ENCODE assay signal across 8 mouse cellular contexts in the genomic region with DNA sequence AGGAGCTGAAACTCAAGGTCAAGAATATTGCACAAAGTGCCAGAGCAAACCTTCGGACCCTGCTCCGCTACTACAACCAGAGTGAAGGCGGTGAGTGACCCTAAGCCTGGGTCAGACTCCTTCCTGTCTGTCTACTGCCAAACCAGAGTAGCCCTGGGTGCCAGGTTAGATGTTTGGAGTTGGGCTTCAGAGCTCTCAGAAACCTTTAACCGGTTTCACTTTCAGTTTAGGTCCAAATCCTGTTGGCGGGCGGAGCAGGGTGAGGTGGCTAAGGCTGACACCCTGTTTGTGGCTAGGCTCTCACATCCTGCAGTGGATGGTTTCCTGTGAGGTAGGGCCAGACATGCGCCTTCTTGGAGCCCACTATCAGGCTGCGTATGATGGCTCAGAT. TPM values are rescaled to one million over a fixed set of nuclear protein-coding genes. Genes with fewer than 3 reads are reported as not detected.
DNase-seq lines count a peak whose midpoint lies in the region; ATAC-seq and TF ChIP-seq lines count a peak whose summit lies in the region.

No protein-coding gene starts in this region.

- peak overlapping the region; percentile 69 for H3K4me3 ChIP-seq in bone marrow macrophage, adult 2 months (ENCODE audit: insufficient read depth, low read length)
- H3K4me3 ChIP-seq in intestine, embryonic 15.5 days (replicated peaks), result peak overlapping the region; percentile 55
- H3K4me3 ChIP-seq in liver, embryonic 14.5 days (ENCODE audit: insufficient read depth in 1 of 2, low read depth in 2 of 2, low read length in 2 of 2), result peak overlapping the region; percentile 60 to 91

- WGBS in intestine, embryonic 15.5 days, result 45% methylated on average over 8 of the region's 8 CpGs
- WGBS in liver, embryonic 14.5 days (ENCODE audit: insufficient replicate concordance), result 17% methylated on average over 8 of the region's 8 CpGs

- no peak for TF ChIP-seq POLR2A in bone marrow macrophage, adult 2 months (IDR thresholded peaks at IDR 0.05; ENCODE audit: borderline replicate concordance, low read depth, low read length)

- ATAC-seq in granulocyte monocyte progenitor cell, adult 5-6 weeks (replicated peaks; ENCODE audit: poor library complexity, severe bottlenecking), result peak; percentile 88
- peak; percentile 74 for ATAC-seq in intestine, embryonic 15.5 days
- ATAC-seq in liver, embryonic 14.5 days (ENCODE audit: insufficient read depth), result peak; percentile 47

- TF ChIP-seq CTCF in bone marrow macrophage, adult 2 months (IDR thresholded peaks at IDR 0.05; ENCODE audit: low read depth, low read length), result no peak
- no peak for TF ChIP-seq CTCF in liver, embryonic 14.5 days (IDR thresholded peaks at IDR 0.05; ENCODE audit: low read depth)

- H3K4me1 ChIP-seq in bone marrow macrophage, adult 2 months (ENCODE audit: control insufficient read depth, insufficient read depth, low read length), result peaks cover 14% of the 10 kb centered on the region
- no peaks in the 10 kb centered on the region; the same call in 1 of the 2 replicates for H3K4me1 ChIP-seq in intestine, embryonic 15.5 days (replicated peaks)
- no peaks in the 10 kb centered on the region; a peak in 1 of 4 replicates for H3K4me1 ChIP-seq in liver, embryonic 14.5 days (replicated peaks; ENCODE audit: control insufficient read depth in 2 of 2, insufficient read depth in 2 of 2, low read length in 1 of 2)

- H3K9ac ChIP-seq in intestine, embryonic 15.5 days, result peak overlapping the region; percentile 47; the same call in 1 of the 2 replicates
- H3K9ac ChIP-seq in liver, embryonic 14.5 days (replicated peaks), result no peak overlapping the region; the same call in 1 of the 2 replicates

- H3K27ac ChIP-seq in bone marrow macrophage, adult 2 months (ENCODE audit: insufficient read depth, low read depth, low read length), result peak overlapping the region; percentile 49
- no peak overlapping the region for H3K27ac ChIP-seq in intestine, embryonic 15.5 days
- no peak overlapping the region for H3K27ac ChIP-seq in liver, embryonic 14.5 days

- no peaks in the 10 kb centered on the region for H3K9me3 ChIP-seq in intestine, embryonic 15.5 days
- H3K9me3 ChIP-seq in liver, embryonic 14.5 days (ENCODE audit: control insufficient read depth, low read length), result no peaks in the 10 kb centered on the region

- no peak for TF ChIP-seq EP300 in liver, embryonic 14.5 days (IDR thresholded peaks at IDR 0.05; ENCODE audit: low read depth)

- peak overlapping the region; percentile 93 for H3K4me2 ChIP-seq in intestine, embryonic 15.5 days (replicated peaks)
- peak overlapping the region; percentile 68 for H3K4me2 ChIP-seq in liver, embryonic 14.5 days (ENCODE audit: low read depth)

- DNase-seq in layer of hippocampus, adult 9-11 months, result peak; percentile 20
- no peak for DNase-seq in layer of hippocampus, postnatal 10 days (ENCODE audit: low spot score in 2 of 2)
- no peak for DNase-seq in liver, embryonic 14.5 days (ENCODE audit: low read depth in 3 of 3, low spot score in 3 of 3)
- DNase-seq in naive thymus-derived CD4-positive, alpha-beta T cell, adult 2 months (ENCODE audit: low read depth), result peak; percentile 92
- DNase-seq in thymus, postnatal 14 days, result peak; percentile 75

- no peaks in the 10 kb centered on the region for H3K27me3 ChIP-seq in intestine, embryonic 15.5 days (replicated peaks)
- H3K27me3 ChIP-seq in liver, embryonic 14.5 days (ENCODE audit: control insufficient read depth, insufficient read depth, low read length), result no peaks in the 10 kb centered on the region

- no peaks in the 10 kb centered on the region for H3K36me3 ChIP-seq in intestine, embryonic 15.5 days
- H3K36me3 ChIP-seq in liver, embryonic 14.5 days (replicated peaks; ENCODE audit: control insufficient read depth, insufficient read depth, low read depth), result no peaks in the 10 kb centered on the region

RNA-seq across cellular contexts. Expression of gene H2-M3, which starts 0.7 kb away (rescaled TPM):
- total RNA-seq in layer of hippocampus, postnatal 10 days (2021), result 1 to 10 TPM; 1.7 to 2.5 TPM
- polyA plus RNA-seq in bone marrow macrophage, adult 2 months (2012; ENCODE audit: insufficient read depth, insufficient read length, missing spikeins), result 48.3 and 53.5 TPM in 2 replicates
- total RNA-seq in granulocyte monocyte progenitor cell, adult 5-6 weeks (2014; fragmentation: Nextera tagmentation), result 7.3 and 9.4 TPM in 2 replicates
- total RNA-seq in granulocyte monocyte progenitor cell, adult 5-6 weeks (2017), result 16.9 and 23.6 TPM in 2 replicates
- polyA plus RNA-seq in intestine, embryonic 15.5 days (2015; fragmentation: Nextera tagmentation; extraction: Ambion mirVana), result 4.8 and 4.9 TPM in 2 replicates
- polyA plus RNA-seq in liver, embryonic 14.5 days (2012; rRNA removed), result 0.67 and 0.76 TPM in 2 replicates
- polyA plus RNA-seq in liver, embryonic 14.5 days (2014; fragmentation: Nextera tagmentation; extraction: Ambion mirVana), result 1.3 and 1.5 TPM in 2 replicates

RNA-seq across cellular contexts. Expression of gene Olfr98, which starts 7.1 kb away (rescaled TPM):
- total RNA-seq in layer of hippocampus, postnatal 10 days (2021), result not detected
- polyA plus RNA-seq in bone marrow macrophage, adult 2 months (2012; ENCODE audit: insufficient read depth, insufficient read length, missing spikeins), result not detected in 2 replicates
- not detected in 2 replicates for total RNA-seq in granulocyte monocyte progenitor cell, adult 5-6 weeks (2014; fragmentation: Nextera tagmentation)
- not detected in 2 replicates for total RNA-seq in granulocyte monocyte progenitor cell, adult 5-6 weeks (2017)
- not detected in 2 replicates for polyA plus RNA-seq in intestine, embryonic 15.5 days (2015; fragmentation: Nextera tagmentation; extraction: Ambion mirVana)
- not detected in 2 replicates for polyA plus RNA-seq in liver, embryonic 14.5 days (2012; rRNA removed)
- not detected in 2 replicates for polyA plus RNA-seq in liver, embryonic 14.5 days (2014; fragmentation: Nextera tagmentation; extraction: Ambion mirVana)

RNA-seq across cellular contexts. Expression of gene Olfr99, which starts 12.6 kb away (rescaled TPM):
- total RNA-seq in layer of hippocampus, postnatal 10 days (2021), result not detected
- not detected in 2 replicates for polyA plus RNA-seq in bone marrow macrophage, adult 2 months (2012; ENCODE audit: insufficient read depth, insufficient read length, missing spikeins)
- not detected in 2 replicates for total RNA-seq in granulocyte monocyte progenitor cell, adult 5-6 weeks (2014; fragmentation: Nextera tagmentation)
- total RNA-seq in granulocyte monocyte progenitor cell, adult 5-6 weeks (2017), result not detected in 2 replicates
- 0.10 TPM in 1 of 2 replicates, not detected in the other for polyA plus RNA-seq in intestine, embryonic 15.5 days (2015; fragmentation: Nextera tagmentation; extraction: Ambion mirVana)
- not detected in 2 replicates for polyA plus RNA-seq in liver, embryonic 14.5 days (2012; rRNA removed)
- not detected in 2 replicates for polyA plus RNA-seq in liver, embryonic 14.5 days (2014; fragmentation: Nextera tagmentation; extraction: Ambion mirVana)

RNA-seq across cellular contexts. Expression of gene Olfr101, which starts 33.4 kb away (rescaled TPM):
- not detected for total RNA-seq in layer of hippocampus, postnatal 10 days (2021)
- polyA plus RNA-seq in bone marrow macrophage, adult 2 months (2012; ENCODE audit: insufficient read depth, insufficient read length, missing spikeins), result not detected in 2 replicates
- not detected in 2 replicates for total RNA-seq in granulocyte monocyte progenitor cell, adult 5-6 weeks (2014; fragmentation: Nextera tagmentation)
- not detected in 2 replicates for total RNA-seq in granulocyte monocyte progenitor cell, adult 5-6 weeks (2017)
- polyA plus RNA-seq in intestine, embryonic 15.5 days (2015; fragmentation: Nextera tagmentation; extraction: Ambion mirVana), result not detected in 2 replicates
- not detected in 2 replicates for polyA plus RNA-seq in liver, embryonic 14.5 days (2012; rRNA removed)
- polyA plus RNA-seq in liver, embryonic 14.5 days (2014; fragmentation: Nextera tagmentation; extraction: Ambion mirVana), result not detected in 2 replicates

RNA-seq across cellular contexts. Expression of gene Olfr97, which starts 33.6 kb away (rescaled TPM):
- not detected for total RNA-seq in layer of hippocampus, postnatal 10 days (2021)
- not detected in 2 replicates for polyA plus RNA-seq in bone marrow macrophage, adult 2 months (2012; ENCODE audit: insufficient read depth, insufficient read length, missing spikeins)
- total RNA-seq in granulocyte monocyte progenitor cell, adult 5-6 weeks (2014; fragmentation: Nextera tagmentation), result not detected in 2 replicates
- not detected in 2 replicates for total RNA-seq in granulocyte monocyte progenitor cell, adult 5-6 weeks (2017)
- not detected in 2 replicates for polyA plus RNA-seq in intestine, embryonic 15.5 days (2015; fragmentation: Nextera tagmentation; extraction: Ambion mirVana)
- polyA plus RNA-seq in liver, embryonic 14.5 days (2012; rRNA removed), result not detected in 2 replicates
- not detected in 2 replicates for polyA plus RNA-seq in liver, embryonic 14.5 days (2014; fragmentation: Nextera tagmentation; extraction: Ambion mirVana)

Comparison
In these comparisons a context has a peak if more than half of its experiments do, and no peak if none do; other contexts are left out.
1. DNase-seq: peak in layer of hippocampus, adult 9-11 months (single experiment), naive thymus-derived CD4-positive, alpha-beta T cell, adult 2 months (single experiment) and thymus, postnatal 14 days (single experiment); none in layer of hippocampus, postnatal 10 days (0 of 2) and liver, embryonic 14.5 days (0 of 3).
2. Peak in every context shown above with its lines, with median percentiles within 50 percentile points of each other: H3K4me3 ChIP-seq and ATAC-seq.